Mouse (Mus musculus) forebrain, embryonic 12.5 days (tissue): ENCODE results near the gene Plac1. TPM values are rescaled to one million over a fixed set of nuclear protein-coding genes. Genes with fewer than 3 reads are reported as not detected.

Experiments used
- ATAC-seq: fragments of 200-750 bp; cut with Nextera tagmentation; 2 replicates; pipeline ENCODE4 v1.8.0; 2017; ENCODE audit warnings: moderate TSS enrichment; ENCODE audit not compliant: low FRiP score
- H3K27ac ChIP-seq: fragments of 300-500 bp; sonication (generic); 2 replicates; pipeline ENCODE4 v1.5.1; 2016; ENCODE audit warnings: mild to moderate bottlenecking
- H3K27me3 ChIP-seq: fragments of 300-500 bp; sonication (generic); 2 replicates; pipeline ENCODE4 v1.6.1; 2016; ENCODE audit warnings: mild to moderate bottlenecking
- H3K36me3 ChIP-seq: fragments of 300-500 bp; sonication (generic); replicated peaks from 2 replicates; pipeline ENCODE4 v1.6.1; 2016; ENCODE audit warnings: mild to moderate bottlenecking
- H3K4me1 ChIP-seq: fragments of 300-500 bp; sonication (generic); 2 replicates; pipeline ENCODE4 v1.6.1; 2016
- H3K4me2 ChIP-seq: fragments of 300-500 bp; sonication (generic); 2 replicates; pipeline ENCODE4 v1.6.1; 2016; ENCODE audit warnings: mild to moderate bottlenecking, moderate library complexity
- H3K4me3 ChIP-seq: fragments of 300-500 bp; sonication (generic); replicated peaks from 2 replicates; pipeline ENCODE4 v1.5.1; 2016; ENCODE audit warnings: mild to moderate bottlenecking
- H3K9ac ChIP-seq: fragments of 300-500 bp; sonication (generic); 2 replicates; pipeline ENCODE4 v1.6.1; 2016; ENCODE audit warnings: mild to moderate bottlenecking
- H3K9me3 ChIP-seq: fragments of 300-500 bp; sonication (generic); 2 replicates; pipeline ENCODE4 v1.6.1; 2016
- WGBS: fragments of 180-500 bp; shearing (Covaris S2); methylation state at CpG from one replicate; pipeline ENCODE4 v1.1.7; 2016; 5-methylcytosine and 5-hydroxymethylcytosine counted together
- polyA plus RNA-seq: library from polyadenylated mRNA; unstranded; fragments of >200 nt; fragmentation: Nextera tagmentation; extraction: Ambion mirVana; gene quantifications from 2 replicates; pipeline ENCODE4 v1.2.1, GENCODE M21; 2016

Plac1 gene
- polyA plus RNA-seq, 1 experiment from 2014 or later, result 0.97 TPM

DNA sequence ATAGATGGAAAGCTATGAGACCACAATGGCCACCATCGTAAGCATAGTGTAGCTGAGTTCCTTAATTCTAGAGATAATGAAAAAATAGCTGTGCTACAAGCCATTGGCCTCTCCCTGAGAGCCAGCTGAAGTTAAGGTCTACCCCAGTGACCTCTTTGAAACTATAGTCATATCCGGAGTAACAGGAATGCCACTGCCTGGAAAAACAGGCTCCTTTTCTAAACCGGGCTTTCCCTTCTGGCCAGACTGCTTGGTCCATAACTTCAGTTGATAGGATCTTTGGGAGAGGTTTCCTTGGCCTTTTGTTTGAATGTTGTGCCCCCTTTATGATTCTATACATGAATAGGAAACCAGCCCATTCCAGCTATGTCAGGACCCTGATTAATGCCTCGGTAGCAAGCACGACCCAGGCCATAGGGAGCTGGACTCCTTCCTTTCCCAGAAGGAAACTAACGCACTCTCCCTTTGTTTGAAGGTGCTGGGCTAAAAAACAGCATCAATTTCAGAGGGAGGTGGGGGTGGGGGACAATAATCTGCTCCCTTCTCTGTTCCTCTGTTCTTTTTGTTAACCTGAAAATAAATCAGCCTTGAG, 15.5 kb downstream of the Plac1 start:
- no peaks in the 10 kb centered on the region for H3K36me3 ChIP-seq
- H3K4me2 ChIP-seq, result no peak overlapping the region
- WGBS, result 61% methylated on average over 6 of the region's 6 CpGs
- H3K4me1 ChIP-seq, result no peaks in the 10 kb centered on the region
- no peak overlapping the region for H3K9ac ChIP-seq
- no peaks in the 10 kb centered on the region for H3K27me3 ChIP-seq
- H3K9me3 ChIP-seq, result no peaks in the 10 kb centered on the region
- no peak overlapping the region for H3K27ac ChIP-seq
- ATAC-seq, result no peak
- H3K4me3 ChIP-seq, result no peak overlapping the region

DNA sequence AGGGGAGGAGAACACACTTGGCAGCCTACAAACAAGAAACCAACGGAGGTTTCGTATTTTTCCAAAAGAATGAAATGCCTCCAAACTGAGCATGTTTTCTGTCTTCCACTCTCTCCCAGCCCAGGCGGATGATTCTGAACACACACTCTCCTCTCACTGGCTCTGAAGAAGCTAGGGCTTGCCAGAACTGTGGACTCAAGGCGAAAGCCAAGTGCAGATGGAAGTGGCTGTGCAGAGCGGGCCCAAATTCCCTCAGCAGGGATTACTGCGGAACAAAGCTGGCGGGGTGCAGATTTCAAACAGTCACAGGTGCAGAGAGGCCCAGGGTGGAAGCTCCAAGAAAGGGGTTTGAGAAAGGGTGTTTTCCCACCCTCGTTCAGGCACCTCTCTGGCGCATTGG, 19.1 kb downstream of the Plac1 start:
- Histone ChIP-seq H3K4me3 (no peak overlapping the region), H3K27me3 (no peaks in the 10 kb centered on the region), H3K36me3 (no peaks in the 10 kb centered on the region), H3K4me1 (no peaks in the 10 kb centered on the region), H3K4me2 (no peak overlapping the region), H3K9ac (no peak overlapping the region), H3K9me3 (no peaks in the 10 kb centered on the region), H3K27ac (no peak overlapping the region)
- WGBS, result 78% methylated on average over 9 of the region's 9 CpGs
- ATAC-seq, result no peak

DNA sequence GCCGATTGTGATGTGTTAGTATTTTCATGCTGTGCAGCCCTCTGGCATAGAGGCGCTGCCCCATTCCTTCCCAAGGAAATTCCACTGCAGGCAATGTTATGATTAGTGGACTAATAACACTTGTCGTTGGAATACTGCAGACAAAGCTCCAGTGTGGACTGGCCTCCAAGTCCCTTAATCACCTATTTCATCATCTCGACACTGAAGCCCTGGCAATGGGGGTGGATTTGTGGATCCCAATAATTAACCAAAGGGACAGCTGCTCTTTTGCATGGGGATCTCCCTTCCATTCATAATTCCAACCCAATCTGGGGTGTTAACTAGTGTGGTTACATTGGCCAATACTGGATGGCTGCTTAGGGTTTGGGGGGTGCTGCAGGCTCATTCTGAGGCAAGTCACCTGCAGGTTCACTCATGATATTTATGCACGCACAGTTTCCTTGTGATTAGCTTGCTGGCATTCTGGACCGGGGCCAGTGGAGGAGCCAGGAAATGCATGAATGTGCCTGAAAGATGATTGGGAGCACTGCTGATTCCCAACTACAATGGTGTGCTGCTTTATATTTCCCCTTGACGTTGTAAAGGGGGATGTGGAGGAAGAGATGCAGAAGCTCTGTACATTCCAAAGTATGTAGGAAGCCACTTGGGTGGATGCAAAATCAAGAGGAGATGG, 25.2 kb downstream of the Plac1 start:
- Histone ChIP-seq H3K4me1 (0 out of 2 replicates have a peak, but pooled peaks cover 3% of the 10 kb centered on the region), H3K9me3 (no peaks in the 10 kb centered on the region), H3K9ac (no peak overlapping the region), H3K27ac (no peak overlapping the region), H3K36me3 (no peaks in the 10 kb centered on the region), H3K27me3 (no peaks in the 10 kb centered on the region), H3K4me3 (no peak overlapping the region), H3K4me2 (no peak overlapping the region)
- no peak for ATAC-seq
- WGBS, result 63% methylated on average over 7 of the region's 7 CpGs

DNA sequence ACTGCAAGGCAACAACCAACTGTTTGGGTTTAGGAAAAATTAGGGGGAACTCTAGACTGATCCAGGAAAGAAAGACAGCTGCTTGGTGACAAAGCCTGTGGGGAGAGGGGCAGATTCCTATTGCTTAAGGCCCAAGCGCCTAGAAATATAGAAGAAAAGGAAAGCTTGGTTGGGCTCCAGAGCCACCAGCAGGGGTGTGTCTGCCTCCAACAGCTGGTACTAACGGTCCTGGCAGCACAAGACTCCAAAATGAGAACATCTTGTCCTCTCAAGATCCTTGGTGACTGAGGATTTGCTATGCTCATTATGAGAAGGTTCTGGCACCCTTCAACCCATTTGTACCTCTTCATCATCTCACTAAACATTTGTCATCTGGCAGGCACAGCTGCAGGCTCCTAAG, 26.1 kb downstream of the Plac1 start:
- Histone ChIP-seq H3K27ac (no peak overlapping the region), H3K27me3 (no peaks in the 10 kb centered on the region), H3K4me2 (no peak overlapping the region), H3K4me1 (0 out of 2 replicates have a peak, but pooled peaks cover 3% of the 10 kb centered on the region), H3K4me3 (no peak overlapping the region), H3K36me3 (no peaks in the 10 kb centered on the region), H3K9me3 (no peaks in the 10 kb centered on the region), H3K9ac (no peak overlapping the region)
- 71% methylated on average over 2 of the region's 2 CpGs for WGBS
- ATAC-seq, result no peak

DNA sequence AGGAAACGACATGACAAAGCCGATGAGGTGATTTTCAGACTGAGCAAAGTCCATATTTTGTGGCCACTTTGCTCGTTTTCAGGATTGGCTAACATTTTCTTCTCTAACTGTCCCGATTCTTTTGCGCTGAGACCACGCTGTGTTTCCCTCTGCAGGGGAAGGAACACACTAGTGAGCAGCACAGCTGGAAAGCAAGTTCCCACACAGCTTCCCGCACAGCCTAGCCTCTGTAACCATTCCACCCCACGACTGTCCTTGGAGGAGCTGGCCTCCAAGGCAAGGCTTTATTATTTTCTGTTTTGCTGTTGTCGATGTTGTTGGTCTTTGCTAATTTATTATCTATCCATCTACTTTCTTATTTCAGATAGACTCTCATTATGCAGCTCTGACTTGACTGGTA, 27.4 kb downstream of the Plac1 start:
- Histone ChIP-seq H3K4me2 (no peak overlapping the region), H3K27me3 (no peaks in the 10 kb centered on the region), H3K4me1 (0 out of 2 replicates have a peak, but pooled peaks cover 3% of the 10 kb centered on the region), H3K9ac (no peak overlapping the region), H3K27ac (peak overlapping the region; percentile 61), H3K4me3 (no peak overlapping the region), H3K36me3 (no peaks in the 10 kb centered on the region), H3K9me3 (no peaks in the 10 kb centered on the region)
- 61% methylated on average over 9 of the region's 9 CpGs for WGBS
- no peak for ATAC-seq

DNA sequence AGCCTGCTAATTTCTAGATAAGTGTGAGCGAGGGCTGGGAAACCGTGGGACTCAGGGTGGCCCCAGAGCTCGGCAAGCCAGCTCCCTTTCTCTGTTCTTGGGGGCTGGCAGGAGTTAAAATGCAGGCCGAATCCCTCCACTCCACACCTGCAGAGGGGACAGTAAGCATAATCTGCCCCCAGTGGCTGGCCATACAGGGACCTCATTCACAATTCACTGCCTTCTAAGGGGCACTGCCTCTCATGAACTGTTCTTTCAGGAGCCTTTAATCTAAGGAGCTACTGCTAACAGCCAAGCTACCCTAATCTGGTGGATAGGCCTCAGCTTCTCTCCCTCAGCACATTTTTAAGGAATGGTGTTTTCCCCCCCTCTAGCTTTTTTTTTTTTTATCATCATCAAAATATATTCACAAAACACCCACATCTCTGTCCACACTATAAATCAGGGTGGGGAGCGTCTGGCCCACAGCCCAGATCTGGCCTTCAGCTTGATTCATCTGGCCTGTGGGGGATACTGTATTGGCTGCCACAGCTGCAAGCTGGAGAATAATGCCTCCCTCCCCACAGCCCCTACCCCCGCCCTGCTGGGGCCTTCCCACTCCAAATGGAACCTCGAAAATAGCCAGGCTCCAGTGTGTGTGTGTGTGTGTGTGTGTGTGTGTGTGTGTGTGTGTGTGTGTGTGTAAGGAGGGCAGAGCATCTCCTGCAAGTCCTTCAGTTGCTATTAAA, 28.0 kb downstream of the Plac1 start:
- Histone ChIP-seq H3K9me3 (no peaks in the 10 kb centered on the region), H3K27ac (peak overlapping the region; percentile 61; the same call in 1 of the 2 replicates), H3K4me1 (0 out of 2 replicates have a peak, but pooled peaks cover 3% of the 10 kb centered on the region), H3K36me3 (no peaks in the 10 kb centered on the region), H3K4me3 (no peak overlapping the region), H3K27me3 (no peaks in the 10 kb centered on the region), H3K9ac (no peak overlapping the region), H3K4me2 (no peak overlapping the region)
- WGBS, result 39% methylated on average over 7 of the region's 7 CpGs
- peak; percentile 81 for ATAC-seq

DNA sequence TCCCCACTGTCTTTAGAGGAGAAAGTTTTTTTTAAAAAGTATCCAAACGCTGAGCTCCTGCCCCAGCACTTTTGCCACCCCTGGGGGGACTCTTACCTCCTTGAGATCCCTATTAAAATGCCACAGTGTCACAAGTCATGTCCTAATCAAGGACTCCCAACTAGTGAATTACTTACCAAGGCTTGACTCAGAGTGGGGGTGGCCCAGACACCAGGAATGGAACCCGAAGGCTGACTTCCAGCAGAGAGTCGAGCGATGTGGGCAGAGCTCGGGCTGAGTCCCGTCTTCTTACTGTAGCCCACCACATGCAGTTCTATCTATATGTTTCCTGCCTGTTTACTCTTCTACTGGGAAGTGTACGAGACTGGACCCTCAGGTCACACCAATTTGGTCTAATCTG, 30.5 kb downstream of the Plac1 start:
- Histone ChIP-seq H3K27ac (no peak overlapping the region), H3K4me1 (0 out of 2 replicates have a peak, but pooled peaks cover 3% of the 10 kb centered on the region), H3K27me3 (no peaks in the 10 kb centered on the region), H3K36me3 (no peaks in the 10 kb centered on the region), H3K9ac (no peak overlapping the region), H3K4me3 (no peak overlapping the region), H3K4me2 (no peak overlapping the region), H3K9me3 (no peaks in the 10 kb centered on the region)
- no peak for ATAC-seq
- WGBS, result 55% methylated on average over 7 of the region's 7 CpGs

DNA sequence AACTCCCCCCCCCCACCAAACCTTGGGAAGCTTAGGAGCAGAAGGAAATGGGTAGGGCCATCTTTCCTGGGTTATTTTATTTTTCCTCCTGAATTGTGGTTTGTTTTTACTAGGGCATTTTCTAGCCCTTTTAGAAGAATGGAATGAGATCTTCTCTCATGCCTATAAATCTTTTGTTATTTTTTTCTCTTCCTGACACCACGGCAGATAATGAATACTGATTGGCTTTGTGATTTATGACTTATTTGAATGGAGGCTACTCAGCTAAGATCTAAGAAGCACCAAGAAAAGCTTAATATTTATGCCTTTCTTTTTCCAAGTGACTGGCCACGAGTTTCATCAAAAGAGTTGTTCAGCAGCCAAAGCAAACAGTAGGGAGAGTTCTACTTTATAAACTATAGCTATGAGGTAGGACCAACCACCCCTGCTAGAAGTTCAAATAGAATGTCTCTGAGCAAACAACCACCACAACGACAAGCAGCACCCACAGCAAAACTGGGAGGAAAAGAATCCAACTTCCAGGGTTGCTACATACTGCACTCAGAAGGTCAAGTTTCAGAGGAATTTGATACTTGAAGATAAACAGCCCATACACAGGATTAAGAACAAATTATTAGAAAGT, 35.1 kb downstream of the Plac1 start:
- H3K4me2 ChIP-seq, result no peak overlapping the region
- H3K36me3 ChIP-seq, result no peaks in the 10 kb centered on the region
- ATAC-seq, result no peak
- H3K4me1 ChIP-seq, result no peaks in the 10 kb centered on the region
- no peaks in the 10 kb centered on the region for H3K9me3 ChIP-seq
- no peak overlapping the region for H3K9ac ChIP-seq
- H3K27ac ChIP-seq, result no peak overlapping the region
- WGBS, result 70% methylated on average over 3 of the region's 3 CpGs
- H3K4me3 ChIP-seq, result no peak overlapping the region
- no peaks in the 10 kb centered on the region for H3K27me3 ChIP-seq

DNA sequence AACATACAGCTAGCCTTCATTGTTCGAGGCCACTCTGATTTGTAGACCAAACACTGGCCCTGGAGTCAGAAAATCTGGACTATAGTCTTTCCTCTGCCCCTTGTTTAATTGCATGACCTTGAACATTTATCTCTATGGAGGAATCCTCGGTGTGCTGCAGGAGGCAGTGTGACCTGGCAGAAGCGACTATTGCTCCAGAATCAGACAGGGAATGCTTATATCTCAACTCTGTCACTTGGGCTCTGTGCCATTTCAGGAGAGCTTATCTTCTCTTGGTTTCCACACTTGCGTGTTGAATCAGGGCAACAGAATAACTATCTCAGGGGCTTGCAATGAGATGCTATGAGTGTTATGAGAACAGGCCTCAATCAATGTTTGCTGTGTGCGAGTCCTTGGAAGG, 38.3 kb downstream of the Plac1 start:
- no peak overlapping the region for H3K4me3 ChIP-seq
- H3K9ac ChIP-seq, result no peak overlapping the region
- H3K4me2 ChIP-seq, result no peak overlapping the region
- H3K9me3 ChIP-seq, result no peaks in the 10 kb centered on the region
- no peaks in the 10 kb centered on the region for H3K27me3 ChIP-seq
- no peak for ATAC-seq
- H3K36me3 ChIP-seq, result no peaks in the 10 kb centered on the region
- H3K4me1 ChIP-seq, result no peaks in the 10 kb centered on the region
- no peak overlapping the region for H3K27ac ChIP-seq
- 86% methylated on average over 5 of the region's 5 CpGs for WGBS

DNA sequence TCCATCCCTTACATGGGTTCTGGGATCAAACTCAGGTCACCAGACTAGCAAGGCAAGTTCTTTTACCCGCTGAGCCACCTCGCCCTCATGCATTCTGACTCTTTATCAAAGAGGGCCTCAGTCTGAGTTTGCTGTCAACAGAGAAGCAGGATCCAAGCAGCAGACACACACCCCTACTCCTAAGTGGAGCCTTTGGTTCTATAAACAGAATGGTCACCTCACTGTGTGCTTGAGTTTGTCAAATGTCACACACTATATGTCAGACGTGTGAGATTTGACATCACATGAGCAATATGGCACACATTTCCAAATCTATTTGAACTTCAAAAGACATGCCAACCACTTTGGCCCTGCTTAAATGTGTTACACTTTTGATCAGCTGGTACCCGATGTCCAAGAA, 42.2 kb downstream of the Plac1 start:
- Histone ChIP-seq H3K9ac (no peak overlapping the region), H3K27me3 (no peaks in the 10 kb centered on the region), H3K4me2 (no peak overlapping the region), H3K36me3 (no peaks in the 10 kb centered on the region), H3K27ac (no peak overlapping the region), H3K4me1 (no peaks in the 10 kb centered on the region), H3K9me3 (no peaks in the 10 kb centered on the region), H3K4me3 (no peak overlapping the region)
- 93% methylated on average over 4 of the region's 4 CpGs for WGBS
- ATAC-seq, result no peak

DNA sequence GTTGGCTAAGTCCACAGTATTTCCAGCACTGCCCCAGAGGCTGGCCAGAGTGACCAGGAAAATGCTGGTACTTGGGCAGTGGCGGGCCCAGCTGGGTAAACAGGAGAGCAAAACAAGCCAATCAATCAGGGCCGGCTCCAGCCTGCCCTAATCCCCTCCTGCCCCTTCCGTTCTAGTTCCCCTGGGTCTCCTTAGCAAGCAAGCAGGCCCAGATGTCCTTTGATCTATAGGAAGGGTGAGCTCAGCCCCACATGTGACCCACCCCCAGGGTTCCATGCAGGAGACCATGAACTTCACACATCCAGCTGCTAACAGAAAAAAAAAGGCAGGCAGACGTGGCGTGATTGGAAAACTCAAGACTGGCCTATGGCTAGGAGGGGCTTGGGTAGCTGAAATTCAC, 43.5 kb downstream of the Plac1 start:
- Histone ChIP-seq H3K4me1 (no peaks in the 10 kb centered on the region), H3K9ac (no peak overlapping the region), H3K9me3 (no peaks in the 10 kb centered on the region), H3K4me3 (no peak overlapping the region), H3K4me2 (no peak overlapping the region), H3K27me3 (no peaks in the 10 kb centered on the region), H3K27ac (no peak overlapping the region), H3K36me3 (no peaks in the 10 kb centered on the region)
- ATAC-seq, result no peak
- 46% methylated on average over 5 of the region's 5 CpGs for WGBS

DNA sequence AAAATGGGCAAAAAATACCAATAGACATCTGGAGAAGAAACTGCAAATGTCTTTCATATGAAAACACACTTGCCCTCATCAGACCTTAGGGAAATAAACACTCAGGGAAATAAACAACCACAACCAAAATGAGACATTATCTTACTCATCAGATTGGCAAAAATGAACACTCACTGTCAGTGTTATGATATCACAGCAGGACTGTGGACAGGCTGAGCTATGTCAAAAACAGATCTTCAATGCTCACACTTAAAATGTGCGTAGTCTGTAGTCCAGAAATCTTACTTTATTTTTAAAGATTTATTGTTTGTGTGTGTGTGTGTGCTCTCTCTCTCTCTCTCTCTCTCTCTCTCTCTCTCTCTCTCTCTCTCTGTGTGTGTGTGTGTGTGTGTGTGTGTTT, 51.2 kb downstream of the Plac1 start:
- H3K36me3 ChIP-seq, result no peaks in the 10 kb centered on the region
- no peak overlapping the region for H3K27ac ChIP-seq
- H3K4me3 ChIP-seq, result no peak overlapping the region
- 100% methylated on average over 1 of the region's 1 CpGs for WGBS
- ATAC-seq, result no peak
- H3K27me3 ChIP-seq, result no peaks in the 10 kb centered on the region
- H3K4me2 ChIP-seq, result no peak overlapping the region
- H3K9ac ChIP-seq, result no peak overlapping the region
- no peaks in the 10 kb centered on the region for H3K4me1 ChIP-seq
- H3K9me3 ChIP-seq, result no peaks in the 10 kb centered on the region
